Mouse (Mus musculus) forebrain, embryonic 12.5 days (tissue): ENCODE results near the gene Gm28372. TPM values are rescaled to one million over a fixed set of nuclear protein-coding genes. Genes with fewer than 3 reads are reported as not detected.

Experiments used
- ATAC-seq: fragments of 200-750 bp; cut with Nextera tagmentation; 2 replicates; pipeline ENCODE4 v1.8.0; 2017; ENCODE audit warnings: moderate TSS enrichment; ENCODE audit not compliant: low FRiP score
- H3K27ac ChIP-seq: fragments of 300-500 bp; sonication (generic); 2 replicates; pipeline ENCODE4 v1.5.1; 2016; ENCODE audit warnings: mild to moderate bottlenecking
- H3K27me3 ChIP-seq: fragments of 300-500 bp; sonication (generic); 2 replicates; pipeline ENCODE4 v1.6.1; 2016; ENCODE audit warnings: mild to moderate bottlenecking
- H3K36me3 ChIP-seq: fragments of 300-500 bp; sonication (generic); replicated peaks from 2 replicates; pipeline ENCODE4 v1.6.1; 2016; ENCODE audit warnings: mild to moderate bottlenecking
- H3K4me1 ChIP-seq: fragments of 300-500 bp; sonication (generic); 2 replicates; pipeline ENCODE4 v1.6.1; 2016
- H3K4me2 ChIP-seq: fragments of 300-500 bp; sonication (generic); 2 replicates; pipeline ENCODE4 v1.6.1; 2016; ENCODE audit warnings: mild to moderate bottlenecking, moderate library complexity
- H3K4me3 ChIP-seq: fragments of 300-500 bp; sonication (generic); replicated peaks from 2 replicates; pipeline ENCODE4 v1.5.1; 2016; ENCODE audit warnings: mild to moderate bottlenecking
- H3K9ac ChIP-seq: fragments of 300-500 bp; sonication (generic); 2 replicates; pipeline ENCODE4 v1.6.1; 2016; ENCODE audit warnings: mild to moderate bottlenecking
- H3K9me3 ChIP-seq: fragments of 300-500 bp; sonication (generic); 2 replicates; pipeline ENCODE4 v1.6.1; 2016
- WGBS: fragments of 180-500 bp; shearing (Covaris S2); methylation state at CpG from one replicate; pipeline ENCODE4 v1.1.7; 2016; 5-methylcytosine and 5-hydroxymethylcytosine counted together
- polyA plus RNA-seq: library from polyadenylated mRNA; unstranded; fragments of >200 nt; fragmentation: Nextera tagmentation; extraction: Ambion mirVana; gene quantifications from 2 replicates; pipeline ENCODE4 v1.2.1, GENCODE M21; 2016

Gm28372 gene
- polyA plus RNA-seq, 1 experiment from 2014 or later = not detected

GRCm38 (mm10) chr2:130414094-130414856 lies 9.2 kb downstream of the Gm28372 start:
- ATAC-seq = no peak
- no peak overlapping the region for H3K4me3 ChIP-seq
- H3K9me3 ChIP-seq = no peaks in the 10 kb centered on the region
- H3K9ac ChIP-seq = no peak overlapping the region
- 0 out of 2 replicates have a peak, but pooled peaks cover 4% of the 10 kb centered on the region for H3K4me1 ChIP-seq
- H3K27ac ChIP-seq = no peak overlapping the region
- H3K4me2 ChIP-seq = no peak overlapping the region
- 79% methylated on average over 6 of the region's 6 CpGs for WGBS
- H3K27me3 ChIP-seq = peaks cover 5% of the 10 kb centered on the region; the same call in 1 of the 2 replicates
- H3K36me3 ChIP-seq = peaks cover 10% of the 10 kb centered on the region

- H3K4me3 ChIP-seq = no peak overlapping the region
- no peak for ATAC-seq
- H3K36me3 ChIP-seq = peaks cover 24% of the 10 kb centered on the region
- H3K27me3 ChIP-seq = no peaks in the 10 kb centered on the region
- H3K9me3 ChIP-seq = no peaks in the 10 kb centered on the region
- no peak overlapping the region for H3K27ac ChIP-seq
- no peak overlapping the region for H3K9ac ChIP-seq
- H3K4me2 ChIP-seq = no peak overlapping the region
- peaks cover 31% of the 10 kb centered on the region for H3K4me1 ChIP-seq
- WGBS = 95% methylated on average over 26 of the region's 26 CpGs
Measured at GRCm38 (mm10) chr2:130421781-130422620, 17.0 kb downstream of the Gm28372 start.

GRCm38 (mm10) chr2:130423397-130424125 lies 18.5 kb downstream of the Gm28372 start:
- Histone ChIP-seq H3K4me2 (peak overlapping the region; percentile 84), H3K27ac (peak overlapping the region; percentile 90), H3K4me1 (peaks cover 31% of the 10 kb centered on the region), H3K4me3 (peak overlapping the region; percentile 72), H3K9ac (peak overlapping the region; percentile 89), H3K36me3 (peaks cover 21% of the 10 kb centered on the region), H3K9me3 (no peaks in the 10 kb centered on the region), H3K27me3 (no peaks in the 10 kb centered on the region)
- peak; percentile 79 for ATAC-seq
- WGBS = 18% methylated on average over 49 of the region's 49 CpGs

- peak within 1 kb of the TSS; percentile 90 for H3K27ac ChIP-seq
Measured at GRCm38 (mm10) chr2:130424126-130424853, 19.3 kb downstream of the Gm28372 start, which contains the start of the genes Vps16 and Pced1a. TSS of gene Vps16 (plus strand) at chr2:130424339. TSS of gene Pced1a (minus strand) at chr2:130424701.

GRCm38 (mm10) chr2:130425112-130425511 lies 20.1 kb downstream of the Gm28372 start:
- no peak for ATAC-seq
- Histone ChIP-seq H3K27me3 (no peaks in the 10 kb centered on the region), H3K27ac (0 out of 2 replicates have a peak overlapping the region, but pooled peaks have one; percentile 90), H3K36me3 (peaks cover 12% of the 10 kb centered on the region; the same call in 1 of the 2 replicates), H3K4me1 (peaks cover 31% of the 10 kb centered on the region), H3K9ac (peak overlapping the region; percentile 89), H3K9me3 (no peaks in the 10 kb centered on the region), H3K4me2 (peak overlapping the region; percentile 84), H3K4me3 (peak overlapping the region; percentile 72)
- WGBS = 48% methylated on average over 5 of the region's 5 CpGs

More at GRCm38 (mm10) chr2:130424126-130424853, 19.3 kb downstream of the Gm28372 start, which contains the start of the genes Vps16 and Pced1a:
- under 1% methylated on average over 58 of the region's 58 CpGs for WGBS
- Histone ChIP-seq H3K4me3 (peak within 1 kb of the TSS; percentile 72), H3K27me3 (no peaks in the 10 kb centered on the region), H3K4me2 (peak within 1 kb of the TSS; percentile 84), H3K9ac (peak within 1 kb of the TSS; percentile 89), H3K4me1 (peaks cover 31% of the 10 kb centered on the region), H3K9me3 (no peaks in the 10 kb centered on the region), H3K36me3 (peaks cover 15% of the 10 kb centered on the region; the same call in 1 of the 2 replicates)
- ATAC-seq = peak; percentile 96

- H3K9me3 ChIP-seq = no peaks in the 10 kb centered on the region
- no peak overlapping the region for H3K4me3 ChIP-seq
- ATAC-seq = no peak
- no peak overlapping the region for H3K4me2 ChIP-seq
- H3K36me3 ChIP-seq = peaks cover 8% of the 10 kb centered on the region; the same call in 1 of the 2 replicates
- H3K27ac ChIP-seq = no peak overlapping the region
- no peaks in the 10 kb centered on the region for H3K27me3 ChIP-seq
- WGBS = 58% methylated on average over 2 of the region's 2 CpGs
- no peak overlapping the region for H3K9ac ChIP-seq
- H3K4me1 ChIP-seq = peaks cover 11% of the 10 kb centered on the region
Measured at GRCm38 (mm10) chr2:130429851-130430250, 24.8 kb downstream of the Gm28372 start.

- Histone ChIP-seq H3K9me3 (no peaks in the 10 kb centered on the region), H3K4me3 (no peak overlapping the region), H3K36me3 (peaks cover 8% of the 10 kb centered on the region; the same call in 1 of the 2 replicates), H3K9ac (no peak overlapping the region), H3K27ac (no peak overlapping the region), H3K4me2 (no peak overlapping the region), H3K27me3 (no peaks in the 10 kb centered on the region), H3K4me1 (peaks cover 5% of the 10 kb centered on the region)
- ATAC-seq = no peak
- WGBS = 86% methylated on average over 3 of the region's 3 CpGs
Measured at GRCm38 (mm10) chr2:130430484-130430883, 25.4 kb downstream of the Gm28372 start.

- H3K27me3 ChIP-seq = no peaks in the 10 kb centered on the region
- H3K4me2 ChIP-seq = no peak overlapping the region
- H3K9ac ChIP-seq = no peak overlapping the region
- H3K9me3 ChIP-seq = no peaks in the 10 kb centered on the region
- no peak overlapping the region for H3K27ac ChIP-seq
- peaks cover 8% of the 10 kb centered on the region; the same call in 1 of the 2 replicates for H3K36me3 ChIP-seq
- 89% methylated on average over 3 of the region's 3 CpGs for WGBS
- no peak for ATAC-seq
- no peak overlapping the region for H3K4me3 ChIP-seq
- H3K4me1 ChIP-seq = no peaks in the 10 kb centered on the region
Measured at GRCm38 (mm10) chr2:130432157-130432556, 27.1 kb downstream of the Gm28372 start.

GRCm38 (mm10) chr2:130433152-130433551 lies 28.1 kb downstream of the Gm28372 start:
- peak; percentile 63 for ATAC-seq
- no peaks in the 10 kb centered on the region for H3K9me3 ChIP-seq
- WGBS = 27% methylated on average over 4 of the region's 4 CpGs
- H3K27ac ChIP-seq = no peak overlapping the region
- H3K4me2 ChIP-seq = no peak overlapping the region
- H3K9ac ChIP-seq = no peak overlapping the region
- peaks cover 13% of the 10 kb centered on the region for H3K36me3 ChIP-seq
- H3K4me1 ChIP-seq = no peaks in the 10 kb centered on the region
- no peaks in the 10 kb centered on the region for H3K27me3 ChIP-seq
- H3K4me3 ChIP-seq = no peak overlapping the region

- Histone ChIP-seq H3K4me2 (no peak overlapping the region), H3K4me3 (no peak overlapping the region), H3K9me3 (no peaks in the 10 kb centered on the region), H3K4me1 (no peaks in the 10 kb centered on the region), H3K36me3 (peaks cover 48% of the 10 kb centered on the region), H3K27ac (no peak overlapping the region), H3K27me3 (no peaks in the 10 kb centered on the region), H3K9ac (no peak overlapping the region)
- WGBS = 92% methylated on average over 1 of the region's 1 CpGs
- ATAC-seq = no peak
Measured at GRCm38 (mm10) chr2:130436769-130437168, 31.7 kb downstream of the Gm28372 start.

- Histone ChIP-seq H3K27ac (no peak overlapping the region), H3K4me1 (no peaks in the 10 kb centered on the region), H3K4me3 (no peak overlapping the region), H3K36me3 (peaks cover 63% of the 10 kb centered on the region), H3K9ac (no peak overlapping the region), H3K4me2 (no peak overlapping the region), H3K9me3 (no peaks in the 10 kb centered on the region), H3K27me3 (no peaks in the 10 kb centered on the region)
- ATAC-seq = no peak
- WGBS = 99% methylated on average over 3 of the region's 3 CpGs
Measured at GRCm38 (mm10) chr2:130438861-130439260, 33.8 kb downstream of the Gm28372 start.
